Mouse (Mus musculus): ENCODE results near the gene Lmcd1.

DNA sequence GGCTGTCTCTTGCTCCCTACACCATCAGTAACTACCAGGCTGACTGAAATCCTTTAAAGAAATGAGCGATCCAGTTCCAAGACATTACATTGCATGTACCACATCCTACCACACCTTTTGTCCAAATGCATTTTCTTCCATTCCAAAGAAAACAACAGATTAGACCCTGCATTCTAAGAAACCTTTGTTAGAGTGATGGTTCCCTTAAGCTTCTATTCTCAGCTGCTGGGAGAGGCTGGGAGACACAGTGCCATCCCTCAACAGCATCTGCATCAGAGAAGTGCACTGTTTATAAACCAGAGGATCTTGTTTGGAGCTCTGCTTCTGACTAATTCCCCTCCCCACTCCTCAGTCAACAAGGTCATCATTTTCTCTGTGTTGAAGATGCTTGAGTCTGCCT is 27.1 kb downstream of the Lmcd1 start:
- no peak for TF ChIP-seq POLR2A (IDR thresholded peaks at IDR 0.05; ENCODE audit: borderline replicate concordance, insufficient read depth, low read length)
- no peak for TF ChIP-seq CTCF (IDR thresholded peaks at IDR 0.05; ENCODE audit: borderline replicate concordance, insufficient read depth, low read depth, low read length)

Measured in cerebellum, adult 2 months (tissue).